8 mouse cellular contexts compared by ENCODE assay signal in genomic region chr2:5080053-5080787, GRCm38 (mm10). TPM values are rescaled to one million over a fixed set of nuclear protein-coding genes. Genes with fewer than 3 reads are reported as not detected.
A peak's percentile ranks its signal among the peaks of the same experiment; 100 is the strongest.
DNase-seq lines count a peak whose midpoint lies in the region; ATAC-seq and TF ChIP-seq lines count a peak whose summit lies in the region.

No protein-coding gene starts in this region.

- peak overlapping the region; percentile 55 for H3K4me2 ChIP-seq in limb, embryonic 12.5 days
- H3K4me2 ChIP-seq in midbrain, postnatal 0 days (ENCODE audit: low read depth, low read length, poor library complexity, severe bottlenecking): peak overlapping the region; percentile 53

- H3K9ac ChIP-seq in limb, embryonic 12.5 days (replicated peaks): peak overlapping the region; percentile 45; the same call in 1 of the 2 replicates
- H3K9ac ChIP-seq in midbrain, postnatal 0 days (replicated peaks; ENCODE audit: low read length, poor library complexity, severe bottlenecking): no peak overlapping the region

- peaks cover 6% of the 10 kb centered on the region for H3K4me1 ChIP-seq in hindbrain, embryonic 10.5 days (replicated peaks)
- H3K4me1 ChIP-seq in limb, embryonic 12.5 days (replicated peaks): 0 out of 2 replicates have a peak, but pooled peaks cover 5% of the 10 kb centered on the region
- no peaks in the 10 kb centered on the region for H3K4me1 ChIP-seq in midbrain, postnatal 0 days (ENCODE audit: insufficient read depth, low read length)

- WGBS in hindbrain, embryonic 10.5 days: 8% methylated on average over 14 of the region's 14 CpGs
- 7% methylated on average over 14 of the region's 14 CpGs for whole genome bisulfite sequencing in limb, embryonic 12.5 days
- 6% methylated on average over 14 of the region's 14 CpGs for WGBS in midbrain, postnatal 0 days

- H3K4me3 ChIP-seq in hindbrain, embryonic 10.5 days: peak overlapping the region; percentile 46
- peak overlapping the region; percentile 26 for H3K4me3 ChIP-seq in limb, embryonic 12.5 days (replicated peaks)
- peak overlapping the region; percentile 30 for H3K4me3 ChIP-seq in midbrain, postnatal 0 days (ENCODE audit: low read depth, low read length)

- no peaks in the 10 kb centered on the region for H3K9me3 ChIP-seq in hindbrain, embryonic 10.5 days
- no peaks in the 10 kb centered on the region for H3K9me3 ChIP-seq in limb, embryonic 12.5 days
- H3K9me3 ChIP-seq in midbrain, postnatal 0 days (ENCODE audit: low read length): no peaks in the 10 kb centered on the region

- intact Hi-C loops in left cerebral cortex, postnatal 10 days (cut with DNase I): loop anchor here (10.0 kb wide), 1 partner anchor 725 kb away; no protein-coding TSS in a partner anchor

- peak; percentile 45 to 56 for DNase-seq in left cerebral cortex, postnatal 10 days (ENCODE audit: extremely low spot score in 1 of 2, low spot score in 2 of 2)
- DNase-seq in left cerebral cortex, adult 8-10 months (ENCODE audit: low spot score in 2 of 2): no peak
- DNase-seq in brain, embryonic 14.5 days (ENCODE audit: low read depth): peak; percentile 89
- DNase-seq in hindbrain, embryonic 10.5 days (ENCODE audit: low spot score): peak; percentile 52
- DNase-seq in midbrain, postnatal 0 days (ENCODE audit: low spot score): peak; percentile 92
- DNase-seq in B cell, adult 2 months: no peak

- TF ChIP-seq CTCF in brain, embryonic 14.5 days (IDR thresholded peaks at IDR 0.05; ENCODE audit: borderline replicate concordance, extremely low read depth, insufficient read depth, insufficient read length): peak; percentile 88
- TF ChIP-seq CTCF in midbrain, postnatal 0 days (IDR thresholded peaks at IDR 0.05): peak; percentile 98

- peak overlapping the region; percentile 45; the same call in 1 of the 2 replicates for H3K27ac ChIP-seq in hindbrain, embryonic 10.5 days
- no peak overlapping the region; the same call in 1 of the 2 replicates for H3K27ac ChIP-seq in limb, embryonic 12.5 days
- no peak overlapping the region for H3K27ac ChIP-seq in midbrain, postnatal 0 days (ENCODE audit: low read depth, low read length)

- no peaks in the 10 kb centered on the region for H3K36me3 ChIP-seq in hindbrain, embryonic 10.5 days
- no peaks in the 10 kb centered on the region for H3K36me3 ChIP-seq in limb, embryonic 12.5 days
- no peaks in the 10 kb centered on the region for H3K36me3 ChIP-seq in midbrain, postnatal 0 days (ENCODE audit: insufficient read depth, low read length)

- ATAC-seq in erythroblast, adult 5-6 weeks (replicated peaks; ENCODE audit: low FRiP score, poor library complexity, severe bottlenecking): peak; percentile 53
- no peak for ATAC-seq in limb, embryonic 12.5 days (ENCODE audit: insufficient number of reproducible peaks, insufficient read depth, low FRiP score, low TSS enrichment, low read depth)
- ATAC-seq in midbrain, postnatal 0 days (ENCODE audit: low FRiP score): peak; percentile 78; the same call in 1 of the 2 replicates

- no peaks in the 10 kb centered on the region for H3K27me3 ChIP-seq in hindbrain, embryonic 10.5 days (ENCODE audit: insufficient read depth, poor library complexity, severe bottlenecking)
- no peaks in the 10 kb centered on the region for H3K27me3 ChIP-seq in limb, embryonic 12.5 days
- no peaks in the 10 kb centered on the region for H3K27me3 ChIP-seq in midbrain, postnatal 0 days (ENCODE audit: insufficient read depth, low read length)

- TF ChIP-seq POLR2A in brain, embryonic 14.5 days (IDR thresholded peaks at IDR 0.05; ENCODE audit: borderline replicate concordance, extremely low read depth, insufficient read depth, insufficient read length, poor library complexity, severe bottlenecking): no peak

RNA-seq across cellular contexts. Expression of gene Optn, which starts 16.4 kb away (rescaled TPM):
- 10 to 100 TPM; 20.1 to 20.7 TPM for total RNA-seq in left cerebral cortex, postnatal 10 days (2021)
- total RNA-seq in left cerebral cortex, adult 8-10 months (2022): 10 to 100 TPM; 19.8 to 23.1 (median 21.7) TPM
- polyA plus RNA-seq in brain, embryonic 14.5 days (2012; rRNA removed): 1.5 and 5.7 TPM in 2 replicates
- 111 and 123 TPM in 2 replicates for total RNA-seq in erythroblast, adult 5-6 weeks (2015; ENCODE audit: low replicate concordance)
- 325 and 443 TPM in 2 replicates for total RNA-seq in erythroblast, adult 5-6 weeks (2017; ENCODE audit: low replicate concordance)
- polyA plus RNA-seq in hindbrain, embryonic 10.5 days (2016; fragmentation: Nextera tagmentation; extraction: Ambion mirVana): 3.7 and 5.2 TPM in 2 replicates
- 5.3 and 5.7 TPM in 2 replicates for polyA plus RNA-seq in limb, embryonic 12.5 days (2016; fragmentation: Nextera tagmentation; extraction: Ambion mirVana)
- 25.2 and 35.0 TPM in 2 replicates for total RNA-seq in midbrain, postnatal 0 days (2014; rRNA removed)
- polyA plus RNA-seq in midbrain, postnatal 0 days (2015; fragmentation: Nextera tagmentation; extraction: Ambion mirVana): 28.5 and 28.7 TPM in 2 replicates

RNA-seq across cellular contexts. Expression of gene Ccdc3, which starts 57.4 kb away (rescaled TPM):
- total RNA-seq in left cerebral cortex, postnatal 10 days (2021): 10 to 100 TPM; 10.2 to 11.9 TPM
- total RNA-seq in left cerebral cortex, adult 8-10 months (2022): 10 to 100 TPM; 12.0 to 14.0 (median 13.2) TPM
- polyA plus RNA-seq in brain, embryonic 14.5 days (2012; rRNA removed): 4.4 and 10.2 TPM in 2 replicates
- total RNA-seq in erythroblast, adult 5-6 weeks (2015; ENCODE audit: low replicate concordance): not detected in 2 replicates
- not detected in 2 replicates for total RNA-seq in erythroblast, adult 5-6 weeks (2017; ENCODE audit: low replicate concordance)
- polyA plus RNA-seq in hindbrain, embryonic 10.5 days (2016; fragmentation: Nextera tagmentation; extraction: Ambion mirVana): 3.1 and 6.9 TPM in 2 replicates
- polyA plus RNA-seq in limb, embryonic 12.5 days (2016; fragmentation: Nextera tagmentation; extraction: Ambion mirVana): 1.9 and 2.2 TPM in 2 replicates
- total RNA-seq in midbrain, postnatal 0 days (2014; rRNA removed): 11.4 and 11.9 TPM in 2 replicates
- 6.3 and 6.5 TPM in 2 replicates for polyA plus RNA-seq in midbrain, postnatal 0 days (2015; fragmentation: Nextera tagmentation; extraction: Ambion mirVana)

Comparison
In these comparisons a context has a peak if more than half of its experiments do, and no peak if none do; other contexts are left out.
1. DNase-seq: peak in left cerebral cortex, postnatal 10 days (2 of 2), brain, embryonic 14.5 days (single experiment), hindbrain, embryonic 10.5 days (single experiment) and midbrain, postnatal 0 days (single experiment); none in left cerebral cortex, adult 8-10 months (0 of 2) and B cell, adult 2 months (0 of 2).
2. RNA of gene Ccdc3, which starts 57.4 kb away (total RNA-seq): 12.0 to 14.0 TPM in left cerebral cortex, adult 8-10 months, 10.2 to 11.9 TPM in left cerebral cortex, postnatal 10 days and 11.4 to 11.9 TPM in midbrain, postnatal 0 days; not detected in erythroblast, adult 5-6 weeks; every median in the first group is over 10 times any median in the second.
3. Peak in every context shown above with its lines, with median percentiles within 50 percentile points of each other: H3K4me3 ChIP-seq.